8 mouse cellular contexts compared by ENCODE assay signal in genomic region chr4:56990215-56990584, GRCm38 (mm10). TPM values are rescaled to one million over a fixed set of nuclear protein-coding genes. Genes with fewer than 3 reads are reported as not detected.
DNase-seq lines count a peak whose midpoint lies in the region; ATAC-seq and TF ChIP-seq lines count a peak whose summit lies in the region.

Frrs1l (minus strand) TSS chr4:56990391.

- H3K4me3 ChIP-seq in cerebellum, adult 2 months (replicated peaks; ENCODE audit: insufficient read depth, low read depth, low read length): peak within 1 kb of the TSS; percentile 93
- peak within 1 kb of the TSS; percentile 72 for H3K4me3 ChIP-seq in neural tube, embryonic 12.5 days

- H3K36me3 ChIP-seq in neural tube, embryonic 12.5 days: no peaks in the 10 kb centered on the region

- ATAC-seq in neural tube, embryonic 12.5 days (ENCODE audit: low FRiP score, low read depth): peak; percentile 93

- H3K9me3 ChIP-seq in neural tube, embryonic 12.5 days: no peaks in the 10 kb centered on the region

- no peaks in the 10 kb centered on the region for H3K27me3 ChIP-seq in cerebellum, adult 2 months (ENCODE audit: control insufficient read depth, insufficient read depth, low read length)
- peaks cover 10% of the 10 kb centered on the region for H3K27me3 ChIP-seq in neural tube, embryonic 12.5 days (replicated peaks)

- no peak for TF ChIP-seq CTCF in cerebellum, adult 2 months (IDR thresholded peaks at IDR 0.05; ENCODE audit: borderline replicate concordance, insufficient read depth, low read depth, low read length)

- peak within 1 kb of the TSS; percentile 82 for H3K27ac ChIP-seq in cerebellum, adult 2 months (ENCODE audit: insufficient read depth, low read length)
- H3K27ac ChIP-seq in neural tube, embryonic 12.5 days: no peak within 1 kb of the TSS

- H3K4me2 ChIP-seq in neural tube, embryonic 12.5 days (replicated peaks): peak within 1 kb of the TSS; percentile 92

- 2% methylated on average over 43 of the region's 44 CpGs for WGBS in cerebellum, adult 2 months
- WGBS in neural tube, embryonic 12.5 days: 0% methylated on average over 33 of the region's 44 CpGs

- peaks cover 13% of the 10 kb centered on the region for H3K4me1 ChIP-seq in cerebellum, adult 2 months (ENCODE audit: control insufficient read depth, insufficient read depth, low read length)
- H3K4me1 ChIP-seq in neural tube, embryonic 12.5 days: no peaks in the 10 kb centered on the region; the same call in 1 of the 2 replicates

- peak within 1 kb of the TSS; percentile 75 for H3K9ac ChIP-seq in neural tube, embryonic 12.5 days

- 0 out of 2 replicates have a peak, but pooled peaks have one; percentile 28 for TF ChIP-seq POLR2A in cerebellum, adult 2 months (IDR thresholded peaks at IDR 0.05; ENCODE audit: borderline replicate concordance, insufficient read depth, low read length)

- peak; percentile 48 for DNase-seq in layer of hippocampus, adult 11-12 months (ENCODE audit: low spot score)
- DNase-seq in layer of hippocampus, adult 9-10 months (ENCODE audit: low spot score): no peak
- DNase-seq in cerebellum, adult 2 months: peak; percentile 82 to 84
- DNase-seq in frontal cortex, adult 2 months (ENCODE audit: extremely low spot score in 1 of 2, low spot score in 1 of 2): peak in 1 of 2 experiments; percentile 74
- peak; percentile 31 to 52 for DNase-seq in left cerebral cortex, adult 9 months (ENCODE audit: low spot score in 2 of 2)
- DNase-seq in T-cell, adult 2 months (ENCODE audit: low spot score): no peak
- no peak for DNase-seq in kidney, adult 11 months

RNA-seq across cellular contexts. Expression of gene Frrs1l, which starts in this region (rescaled TPM):
- 102 and 111 TPM in 2 replicates for polyA plus RNA-seq in cerebellum, adult 2 months (2012; rRNA removed)
- polyA plus RNA-seq in frontal cortex, adult 2 months (2012; rRNA removed): 78.7 and 79.7 TPM in 2 replicates
- polyA plus RNA-seq in neural tube, embryonic 12.5 days (2016; fragmentation: Nextera tagmentation; extraction: Ambion mirVana): 10.6 and 11.9 TPM in 2 replicates

Comparison
In these comparisons a context has a peak if more than half of its experiments do, and no peak if none do; other contexts are left out.
1. DNase-seq: peak in layer of hippocampus, adult 11-12 months (single experiment), cerebellum, adult 2 months (2 of 2) and left cerebral cortex, adult 9 months (2 of 2); none in layer of hippocampus, adult 9-10 months (single experiment), T-cell, adult 2 months (single experiment) and kidney, adult 11 months (single experiment).